Mouse (Mus musculus) CH12.LX (cell line): ENCODE data around the gene Zbtb38. TPM values are rescaled to one million over a fixed set of nuclear protein-coding genes. Genes with fewer than 3 reads are reported as not detected.

Source experiments
- DNase-seq: peaks from one replicate; pipeline ENCODE4 v3.0.0-alpha.2; 2013; ENCODE audit errors: extremely low read depth
- H3K27ac ChIP-seq: 2 replicates; pipeline ENCODE4 v1.5.1; 2012; ENCODE audit warnings: low read depth, mild to moderate bottlenecking, control low read depth, moderate library complexity; ENCODE audit not compliant: insufficient read depth
- H3K27me3 ChIP-seq: replicated peaks from 2 replicates; pipeline ENCODE3; 2012; ENCODE audit warnings: inconsistent platforms
- H3K36me3 ChIP-seq, 2 experiments: replicated peaks in 1 of 2; 2 replicates each; pipeline versions ENCODE3 to v1.6.1; 2012; ENCODE audit warnings: inconsistent platforms in 1 of 2, low read length in 1 of 2, mild to moderate bottlenecking in 1 of 2, mixed read lengths in 1 of 2, moderate library complexity in 1 of 2; ENCODE audit not compliant: control insufficient read depth in 1 of 2, insufficient read depth in 1 of 2
- H3K4me1 ChIP-seq, 2 experiments: 2 replicates each; pipeline ENCODE4 v1.6.1; 2012; ENCODE audit warnings: inconsistent platforms in 1 of 2, moderate library complexity in 1 of 2; ENCODE audit not compliant: insufficient read depth in 2 of 2, control insufficient read depth in 1 of 2
- H3K4me2 ChIP-seq: 2 replicates; pipeline ENCODE4 v1.6.1; 2012; ENCODE audit warnings: low read depth, mild to moderate bottlenecking, control low read depth; ENCODE audit not compliant: poor library complexity, insufficient read depth, severe bottlenecking
- H3K4me3 ChIP-seq, 3 experiments: fragments of 150-350 bp in 1 of 3; sonication (generic) in 1 of 3; replicated peaks in 1 of 3; 2 replicates each; pipeline versions ENCODE3 to v1.5.1; 2011 to 2012; ENCODE audit warnings: low read depth in 2 of 3, low read length in 2 of 3, mild to moderate bottlenecking in 2 of 3, moderate library complexity in 2 of 3, control low read depth in 1 of 3, improper control_type of control experiment in 1 of 3, inconsistent platforms in 1 of 3, mixed read lengths in 1 of 3; ENCODE audit not compliant: poor library complexity in 1 of 3
- H3K79me2 ChIP-seq: replicated peaks from 2 replicates; pipeline ENCODE4 v1.6.1; 2012; ENCODE audit warnings: mild to moderate bottlenecking, moderate library complexity; ENCODE audit not compliant: control insufficient read depth, poor library complexity, insufficient read depth, severe bottlenecking; ENCODE audit errors: extremely low read depth
- H3K9ac ChIP-seq: 2 replicates; pipeline ENCODE4 v1.6.1; 2012; ENCODE audit warnings: low read depth, mild to moderate bottlenecking, control low read depth, moderate library complexity; ENCODE audit not compliant: insufficient read depth
- H3K9me3 ChIP-seq: replicated peaks from 2 replicates; pipeline ENCODE3; 2012; ENCODE audit warnings: low read length, inconsistent platforms, mixed read lengths
- BHLHE40 ChIP-seq: IDR thresholded peaks from 2 replicates; pipeline ENCODE4 v1.6.1; 2011; ENCODE audit warnings: mild to moderate bottlenecking, low read depth, low read length, improper control_type of control experiment
- CHD1 ChIP-seq: IDR thresholded peaks from 2 replicates; pipeline ENCODE4 v1.6.1; 2012; ENCODE audit warnings: low read depth, low read length, improper control_type of control experiment, inconsistent platforms
- CHD2 ChIP-seq: IDR thresholded peaks from 2 replicates; pipeline ENCODE4 v1.6.1; 2011; ENCODE audit warnings: low read length, improper control_type of control experiment
- CTCF ChIP-seq, 2 experiments: IDR thresholded peaks in 1 of 2; conservative IDR thresholded peaks in 1 of 2; 2 replicates each; pipeline ENCODE4 v1.5.1; 2011 to 2012; ENCODE audit warnings: low read depth in 2 of 2, low read length in 2 of 2, improper control_type of control experiment in 1 of 2, inconsistent platforms in 1 of 2, mild to moderate bottlenecking in 1 of 2, moderate library complexity in 1 of 2
- ELF1 ChIP-seq: IDR thresholded peaks from 2 replicates; pipeline ENCODE4 v1.6.1; 2014; ENCODE audit warnings: low read depth, mild to moderate bottlenecking, inconsistent platforms, low read length, improper control_type of control experiment
- EP300 ChIP-seq: IDR thresholded peaks from 2 replicates; pipeline ENCODE4 v1.6.1; 2011; ENCODE audit warnings: low read length, improper control_type of control experiment
- ETS1 ChIP-seq: conservative IDR thresholded peaks from 2 replicates; pipeline ENCODE4 v1.6.1; 2012; ENCODE audit warnings: low read depth, mild to moderate bottlenecking, inconsistent platforms, low read length, improper control_type of control experiment, moderate library complexity
- IRF4 ChIP-seq: IDR thresholded peaks from 2 replicates; pipeline ENCODE4 v1.6.1; 2014; ENCODE audit warnings: low read depth, mild to moderate bottlenecking, inconsistent platforms, low read length, improper control_type of control experiment
- JUN ChIP-seq: IDR thresholded peaks from 2 replicates; pipeline ENCODE4 v1.6.1; 2011; ENCODE audit warnings: low read depth, mild to moderate bottlenecking, low read length, improper control_type of control experiment, moderate library complexity; ENCODE audit not compliant: insufficient read depth
- KAT2A ChIP-seq: IDR thresholded peaks from 2 replicates; pipeline ENCODE4 v1.6.1; 2012; ENCODE audit warnings: low read length, improper control_type of control experiment, inconsistent platforms; ENCODE audit not compliant: insufficient replicate concordance
- MAFK ChIP-seq: IDR thresholded peaks from 2 replicates; pipeline ENCODE4 v1.6.1; 2011; ENCODE audit warnings: low read length, improper control_type of control experiment; ENCODE audit not compliant: insufficient replicate concordance
- MAX ChIP-seq: IDR thresholded peaks from 2 replicates; pipeline ENCODE4 v1.6.1; 2011; ENCODE audit warnings: low read length, improper control_type of control experiment
- MAZ ChIP-seq: IDR thresholded peaks from 2 replicates; pipeline ENCODE4 v1.6.1; 2012; ENCODE audit warnings: low read depth, mild to moderate bottlenecking, inconsistent platforms, low read length, improper control_type of control experiment, moderate library complexity
- MEF2A ChIP-seq: IDR thresholded peaks from 2 replicates; pipeline ENCODE4 v1.6.1; 2014; ENCODE audit warnings: low read depth, mild to moderate bottlenecking, inconsistent platforms, low read length, improper control_type of control experiment, borderline replicate concordance
- MYC ChIP-seq: IDR thresholded peaks from 2 replicates; pipeline ENCODE4 v1.6.1; 2011; ENCODE audit warnings: low read depth, mild to moderate bottlenecking, improper control_type of control experiment, low read length
- NELFE ChIP-seq: IDR thresholded peaks from 2 replicates; pipeline ENCODE4 v1.6.1; 2011; ENCODE audit warnings: low read depth, low read length, improper control_type of control experiment
- NRF1 ChIP-seq: IDR thresholded peaks from 2 replicates; pipeline ENCODE4 v1.6.1; 2014; ENCODE audit warnings: low read depth, mild to moderate bottlenecking, inconsistent platforms, low read length, improper control_type of control experiment, moderate library complexity
- PAX5 ChIP-seq: IDR thresholded peaks from 2 replicates; pipeline ENCODE4 v1.6.1; 2012; ENCODE audit warnings: low read length, inconsistent platforms, mixed read lengths
- POLR2A ChIP-seq: IDR thresholded peaks from 2 replicates; pipeline ENCODE4 v1.6.1; 2011; ENCODE audit warnings: low read depth, mild to moderate bottlenecking, improper control_type of control experiment, low read length
- POLR2AphosphoS2 ChIP-seq: IDR thresholded peaks from 2 replicates; pipeline ENCODE4 v1.6.1; 2011; ENCODE audit warnings: low read depth, low read length, improper control_type of control experiment
- RAD21 ChIP-seq: IDR thresholded peaks from 2 replicates; pipeline ENCODE4 v1.6.1; 2011; ENCODE audit warnings: low read depth, mild to moderate bottlenecking, low read length, improper control_type of control experiment, moderate library complexity
- RCOR1 ChIP-seq: conservative IDR thresholded peaks from 2 replicates; pipeline ENCODE4 v1.6.1; 2012; ENCODE audit warnings: low read depth, mild to moderate bottlenecking, inconsistent platforms, low read length, improper control_type of control experiment
- SIN3A ChIP-seq: IDR thresholded peaks from 2 replicates; pipeline ENCODE4 v1.6.1; 2012; ENCODE audit warnings: low read length, improper control_type of control experiment, inconsistent platforms
- SMC3 ChIP-seq: IDR thresholded peaks from 2 replicates; pipeline ENCODE4 v1.6.1; 2011; ENCODE audit warnings: low read depth, low read length, improper control_type of control experiment
- TBP ChIP-seq: conservative IDR thresholded peaks from 2 replicates; pipeline ENCODE4 v1.6.1; 2011; ENCODE audit warnings: low read depth, low read length, improper control_type of control experiment
- TCF12 ChIP-seq: IDR thresholded peaks from 2 replicates; pipeline ENCODE4 v1.6.1; 2014; ENCODE audit warnings: low read depth, mild to moderate bottlenecking, inconsistent platforms, low read length, improper control_type of control experiment
- UBTF ChIP-seq: IDR thresholded peaks from 2 replicates; pipeline ENCODE4 v1.6.1; 2012; ENCODE audit warnings: low read depth, mild to moderate bottlenecking, inconsistent platforms, low read length, improper control_type of control experiment, moderate library complexity
- USF1 ChIP-seq: IDR thresholded peaks from 2 replicates; pipeline ENCODE4 v1.6.1; 2014; ENCODE audit warnings: low read depth, mild to moderate bottlenecking, inconsistent platforms, low read length, improper control_type of control experiment
- USF2 ChIP-seq: conservative IDR thresholded peaks from 2 replicates; pipeline ENCODE4 v1.6.1; 2011; ENCODE audit warnings: low read depth, low read length, improper control_type of control experiment
- ZC3H11A ChIP-seq: IDR thresholded peaks from 2 replicates; pipeline ENCODE4 v1.6.1; 2012; ENCODE audit warnings: low read depth, mild to moderate bottlenecking, inconsistent platforms, low read length, improper control_type of control experiment
- ZKSCAN1 ChIP-seq: IDR thresholded peaks from 2 replicates; pipeline ENCODE4 v1.6.1; 2012; ENCODE audit warnings: low read depth, inconsistent platforms, low read length, improper control_type of control experiment, borderline replicate concordance
- ZMIZ1 ChIP-seq: IDR thresholded peaks from 2 replicates; pipeline ENCODE4 v1.6.1; 2012; ENCODE audit warnings: low read depth, mild to moderate bottlenecking, inconsistent platforms, low read length, improper control_type of control experiment
- ZNF384 ChIP-seq: IDR thresholded peaks from 2 replicates; pipeline ENCODE4 v1.6.1; 2012; ENCODE audit warnings: low read depth, low read length, improper control_type of control experiment, inconsistent platforms
- dilution Hi-C: fragments of 300-500 bp; cut with MboI; formaldehyde crosslinking; loops from 2 replicates; pipeline ENCODE4 v1.14.3; 2020; ENCODE audit warnings: low sequenced_read_pairs; ENCODE audit not compliant: extremely low pct_unique_long_range_greater_than_20kb, extremely low pct_ligation_motif_present
- in situ Hi-C: fragments of 300-500 bp; cut with MboI; formaldehyde crosslinking; loops from 3 replicates; pipeline ENCODE4 v1.14.3; 2019; ENCODE audit warnings: low sequenced_read_pairs, low pct_ligation_motif_present, low pct_unique_long_range_greater_than_20kb, mixed read lengths
- polyA plus RNA-seq: library from polyadenylated mRNA; unstranded; fragments of >175 nt; gene quantifications from 2 replicates; pipeline ENCODE4 v1.2.1, GENCODE M21; 2012; ENCODE audit warnings: low read depth; ENCODE audit not compliant: insufficient read length
- total RNA-seq, 2 experiments: library from RNA; depleted of rRNA; stranded (reverse); fragments of 300-350 nt in 1 of 2; fragments of >200 nt in 1 of 2; gene quantifications; 2 replicates each; pipeline ENCODE4 v1.2.3; 2012 to 2014

The Zbtb38 gene
- total and polyA plus RNA-seq, 3 experiments: 51.7 to 102 (median 68.8) TPM

- peak; percentile 33; the same call in 1 of the 2 replicates for TF ChIP-seq TCF12
Observed at GRCm38 (mm10) chr9:96758749-96759597, 6.3 kb upstream of the Zbtb38 start (continued).

- DNase-seq: peak; percentile 86
- peak overlapping the region; percentile 52 for H3K4me2 ChIP-seq
- H3K4me3 ChIP-seq: no peak overlapping the region
- H3K9me3 ChIP-seq: peaks cover 2% of the 10 kb centered on the region
- peak overlapping the region; percentile 88 for H3K27ac ChIP-seq
- H3K79me2 ChIP-seq: peaks cover 3% of the 10 kb centered on the region; the same call in 1 of the 2 replicates
- no peak overlapping the region for H3K9ac ChIP-seq
- peaks cover 24 to 50% of the 10 kb centered on the region in 2 experiments for H3K4me1 ChIP-seq
- H3K36me3 ChIP-seq: no peaks in the 10 kb centered on the region
- H3K27me3 ChIP-seq: no peaks in the 10 kb centered on the region
- in situ Hi-C loops (loop anchor here (5.0 kb wide), 2 partner anchors 40 to 85 kb away; no protein-coding TSS in a partner anchor), dilution Hi-C loops (no loop called here)
- TF ChIP-seq TBP (no peak), IRF4 (peak; percentile 81), TCF12 (peak; percentile 68; the same call in 1 of the 2 replicates), MAZ (peak; percentile 15; the same call in 1 of the 2 replicates), CTCF (conservative IDR thresholded peaks at IDR 0.05 in 1 of 2, IDR thresholded peaks at IDR 0.05 in 1 of 2; ENCODE audit: low read depth in 2 of 2, low read length in 2 of 2) (0 out of 4 replicates have a peak, but pooled peaks of 1 of the 2 experiments have one; percentile 0), EP300 (peak; percentile 79), ZNF384 (0 out of 2 replicates have a peak, but pooled peaks have one; percentile 17), ELF1 (no peak), RAD21 (no peak), SMC3 (no peak), SIN3A (no peak; the same call in 1 of the 2 replicates), RCOR1 (peak; percentile 45; the same call in 1 of the 2 replicates), POLR2AphosphoS2 (no peak), NRF1 (no peak), ZMIZ1 (no peak), CHD2 (peak; percentile 42; the same call in 1 of the 2 replicates), MEF2A (peak; percentile 91), ZC3H11A (no peak), CHD1 (peak; percentile 80; the same call in 1 of the 2 replicates), MAFK (0 out of 2 replicates have a peak, but pooled peaks have one; percentile 54), ETS1 (peak; percentile 90), ZKSCAN1 (no peak), USF1 (0 out of 2 replicates have a peak, but pooled peaks have one; percentile 13), JUN (no peak; the same call in 1 of the 2 replicates), KAT2A (no peak), BHLHE40 (peak; percentile 86), POLR2A (no peak), MYC (peak; percentile 81), MAX (peak; percentile 79; the same call in 1 of the 2 replicates), NELFE (no peak), UBTF (no peak), PAX5 (no peak), USF2 (no peak; the same call in 1 of the 2 replicates)
Observed at GRCm38 (mm10) chr9:96756638-96757435, 4.2 kb upstream of the Zbtb38 start.
